Mouse (Mus musculus): Measurements from ENCODE around the gene Dpp6. TPM values are rescaled to one million over a fixed set of nuclear protein-coding genes. Genes with fewer than 3 reads are reported as not detected.
A peak's percentile ranks its signal among the peaks of the same experiment; 100 is the strongest.

Gene Dpp6
- polyA plus RNA-seq, 1 experiment from 2014 or later = 12.7 TPM

DNA sequence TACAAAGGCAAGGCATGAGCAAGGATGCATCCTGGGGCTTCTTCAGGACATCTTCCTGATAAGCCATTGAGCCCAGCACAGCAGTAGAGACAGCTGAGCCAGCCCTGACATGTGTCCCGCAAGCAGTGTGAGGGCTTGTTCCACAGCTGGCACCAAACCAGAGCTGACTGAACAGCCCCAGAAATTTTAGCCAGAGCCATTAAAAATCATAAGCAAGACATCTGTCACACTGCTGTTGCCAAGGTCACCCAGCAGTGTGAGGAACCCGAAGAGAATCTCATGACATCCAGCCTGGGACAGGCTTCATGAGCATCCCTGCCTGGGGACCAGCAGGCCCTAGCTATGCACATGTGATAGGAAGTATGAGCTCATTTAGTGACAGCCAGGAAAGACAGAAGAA is 438.2 kb downstream of the Dpp6 start:
- Histone ChIP-seq H3K36me3 (no peaks in the 10 kb centered on the region), H3K27me3 (ENCODE audit: insufficient read depth, poor library complexity, severe bottlenecking) (no peaks in the 10 kb centered on the region)
- WGBS = 88% methylated on average over 2 of the region's 2 CpGs

DNA sequence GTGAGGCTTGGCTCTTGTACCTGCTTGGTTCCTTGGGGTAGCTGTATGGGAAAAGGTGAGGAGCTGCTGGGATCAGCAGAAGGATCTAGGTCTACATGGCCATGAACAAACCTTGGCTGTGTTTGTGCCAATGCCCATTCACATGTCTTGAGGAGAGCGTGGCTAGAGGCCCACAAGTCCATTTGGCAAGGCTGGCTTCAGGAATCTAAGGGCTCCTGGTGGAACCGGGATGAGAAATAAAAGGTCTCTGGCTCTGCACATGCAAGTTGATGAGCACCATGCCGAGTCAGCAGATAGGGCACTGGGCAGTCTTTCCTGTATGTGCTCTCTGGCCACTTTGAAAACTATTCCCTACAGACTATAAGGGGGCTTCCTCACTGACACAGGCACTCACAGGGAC is 441.6 kb downstream of the Dpp6 start:
- DNase-seq (ENCODE audit: low spot score) = no peak
- WGBS = 79% methylated on average over 3 of the region's 3 CpGs
- H3K4me3 ChIP-seq = no peak overlapping the region

More for the DNA sequence above, 438.2 kb downstream of the Dpp6 start:
- peaks cover 4% of the 10 kb centered on the region for H3K4me1 ChIP-seq (replicated peaks)
- peaks cover 14% of the 10 kb centered on the region; the same call in 1 of the 2 replicates for H3K9me3 ChIP-seq
- no peak overlapping the region for H3K4me3 ChIP-seq
- no peak overlapping the region for H3K27ac ChIP-seq
- no peak for DNase-seq (ENCODE audit: low spot score)

DNA sequence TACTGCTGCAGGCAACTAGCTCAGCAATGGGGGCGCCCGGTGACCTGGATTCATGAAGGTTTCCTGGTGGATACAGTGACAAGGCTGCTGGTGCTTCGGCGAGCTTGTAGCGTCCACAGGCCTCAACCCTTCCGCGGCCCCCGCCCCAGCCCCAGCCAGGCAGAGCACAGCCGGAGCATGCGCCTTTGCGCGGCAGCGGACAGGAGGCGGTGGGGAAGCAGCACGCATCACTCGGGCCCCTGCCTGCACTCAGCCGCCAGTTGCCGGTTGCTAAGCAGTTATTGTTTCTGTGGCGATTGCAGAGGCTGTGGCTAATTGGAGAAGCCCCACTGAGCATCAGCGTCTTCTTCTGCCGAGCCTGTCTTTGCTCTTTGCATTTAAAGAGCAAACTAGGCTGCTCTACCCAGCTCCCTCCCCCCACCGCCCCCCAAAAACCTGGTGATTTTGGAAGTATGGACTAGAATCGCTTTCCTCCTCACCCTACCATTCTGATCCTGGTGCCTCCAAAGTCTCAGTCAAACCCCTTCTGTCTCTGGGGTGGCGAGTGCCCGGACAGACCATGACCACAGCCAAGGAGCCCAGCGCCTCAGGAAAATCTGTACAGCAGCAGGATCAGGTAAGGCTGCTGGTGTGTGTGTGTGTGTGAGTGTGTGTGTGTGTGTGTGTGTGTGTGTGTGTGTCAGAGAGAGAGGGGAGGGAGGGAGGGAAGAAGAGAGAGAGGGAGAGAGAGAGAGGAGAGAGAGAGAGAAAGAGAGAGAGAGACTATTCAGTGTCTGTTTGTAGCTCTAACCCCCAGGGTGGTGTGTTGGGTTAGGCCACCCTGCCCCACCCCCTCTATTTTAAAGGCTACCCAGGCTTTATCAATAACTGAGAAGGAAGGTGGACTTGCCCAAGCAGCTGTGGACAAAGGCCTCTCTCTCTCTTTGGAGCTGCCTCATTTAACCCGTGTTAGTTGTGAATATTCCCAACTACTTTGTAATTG is 445.0 kb downstream of the Dpp6 start:
- peaks cover 22% of the 10 kb centered on the region for H3K4me1 ChIP-seq (replicated peaks)
- peak overlapping the region; percentile 88 for H3K27ac ChIP-seq
- no peaks in the 10 kb centered on the region for H3K36me3 ChIP-seq
- 6% methylated on average over 27 of the region's 27 CpGs for WGBS
- H3K4me3 ChIP-seq = peak overlapping the region; percentile 48
- peak; percentile 83 for DNase-seq (ENCODE audit: low spot score)
- H3K9me3 ChIP-seq = no peaks in the 10 kb centered on the region
- H3K27me3 ChIP-seq (ENCODE audit: insufficient read depth, poor library complexity, severe bottlenecking) = no peaks in the 10 kb centered on the region

More for the DNA sequence above, 441.6 kb downstream of the Dpp6 start:
- no peaks in the 10 kb centered on the region for H3K27me3 ChIP-seq (ENCODE audit: insufficient read depth, poor library complexity, severe bottlenecking)
- H3K4me1 ChIP-seq (replicated peaks) = peaks cover 22% of the 10 kb centered on the region
- no peak overlapping the region for H3K27ac ChIP-seq
- H3K36me3 ChIP-seq = no peaks in the 10 kb centered on the region
- peaks cover 14% of the 10 kb centered on the region; the same call in 1 of the 2 replicates for H3K9me3 ChIP-seq

DNA sequence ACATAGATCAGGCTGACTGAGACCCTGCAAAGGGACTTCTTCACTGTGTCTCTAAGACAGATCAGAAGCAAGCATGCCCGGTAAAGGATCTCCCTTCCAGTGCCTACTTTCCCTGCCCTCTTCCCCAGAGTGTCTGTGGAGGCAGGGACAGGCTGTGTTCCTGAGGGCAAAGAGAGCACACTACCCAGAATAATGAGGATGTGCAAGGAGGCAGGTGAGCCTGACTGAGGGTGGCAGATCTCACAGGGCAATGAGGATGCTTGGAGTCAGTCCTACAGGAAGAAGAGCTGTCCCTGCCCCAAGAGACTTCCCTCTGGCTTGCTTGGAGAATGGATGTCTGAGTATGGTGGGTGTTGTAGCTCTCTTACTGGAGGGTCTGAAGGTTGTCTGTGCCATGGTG is 445.7 kb downstream of the Dpp6 start:
- Histone ChIP-seq H3K9me3 (no peaks in the 10 kb centered on the region), H3K27me3 (ENCODE audit: insufficient read depth, poor library complexity, severe bottlenecking) (no peaks in the 10 kb centered on the region), H3K36me3 (no peaks in the 10 kb centered on the region), H3K27ac (peak overlapping the region; percentile 88), H3K4me3 (peak overlapping the region; percentile 48), H3K4me1 (replicated peaks) (peaks cover 22% of the 10 kb centered on the region)
- 46% methylated on average over 1 of the region's 1 CpGs for WGBS
- DNase-seq (ENCODE audit: low spot score) = no peak

DNA sequence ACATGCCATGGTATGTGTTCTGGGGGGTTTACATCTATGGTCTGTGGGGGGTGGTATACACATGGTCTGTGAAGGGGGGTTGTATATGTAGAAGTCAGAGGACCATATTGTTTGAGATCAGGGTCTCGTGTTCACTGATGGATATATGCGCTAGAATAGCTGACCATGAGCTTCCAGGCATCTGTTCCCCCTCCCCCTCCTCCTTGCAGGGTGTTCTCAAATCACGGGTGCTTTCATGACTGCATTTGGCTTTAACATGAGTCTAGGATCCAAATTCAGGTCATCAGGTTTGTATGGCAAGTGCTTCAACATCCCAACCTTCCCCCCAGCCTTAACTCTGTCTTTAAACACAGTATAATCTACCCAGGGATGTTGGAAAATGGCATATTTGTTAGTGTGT is 448.3 kb downstream of the Dpp6 start:
- no peak overlapping the region for H3K4me3 ChIP-seq
- peaks cover 22% of the 10 kb centered on the region for H3K4me1 ChIP-seq (replicated peaks)
- no peaks in the 10 kb centered on the region for H3K27me3 ChIP-seq (ENCODE audit: insufficient read depth, poor library complexity, severe bottlenecking)
- WGBS = 89% methylated on average over 3 of the region's 3 CpGs
- no peaks in the 10 kb centered on the region for H3K36me3 ChIP-seq
- H3K9me3 ChIP-seq = no peaks in the 10 kb centered on the region
- no peak for DNase-seq (ENCODE audit: low spot score)
- no peak overlapping the region for H3K27ac ChIP-seq

DNA sequence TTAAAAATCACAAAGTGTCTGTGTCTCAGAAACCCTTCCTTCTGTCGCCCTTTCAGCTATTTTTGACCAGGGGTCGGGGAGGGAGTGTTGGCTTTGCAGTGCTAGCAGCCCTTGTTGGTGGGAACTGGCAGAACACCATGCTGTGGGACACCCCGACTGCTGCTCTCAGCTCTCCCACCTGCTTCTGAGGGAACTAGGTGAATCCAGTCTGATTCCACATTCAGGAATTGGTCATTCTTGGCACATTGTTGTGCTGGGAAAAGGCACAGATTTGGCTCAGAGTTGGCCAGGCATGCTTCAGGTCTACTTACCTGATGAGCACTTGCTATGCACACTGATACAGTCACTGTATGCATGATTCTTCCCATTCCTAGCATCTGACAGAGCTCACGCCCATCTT is 454.3 kb downstream of the Dpp6 start:
- WGBS = 78% methylated on average over 4 of the region's 4 CpGs
- Histone ChIP-seq H3K4me1 (replicated peaks) (no peaks in the 10 kb centered on the region; the same call in 1 of the 2 replicates), H3K36me3 (no peaks in the 10 kb centered on the region), H3K27ac (no peak overlapping the region), H3K27me3 (ENCODE audit: insufficient read depth, poor library complexity, severe bottlenecking) (no peaks in the 10 kb centered on the region), H3K9me3 (no peaks in the 10 kb centered on the region), H3K4me3 (no peak overlapping the region)
- DNase-seq (ENCODE audit: low spot score) = no peak

DNA sequence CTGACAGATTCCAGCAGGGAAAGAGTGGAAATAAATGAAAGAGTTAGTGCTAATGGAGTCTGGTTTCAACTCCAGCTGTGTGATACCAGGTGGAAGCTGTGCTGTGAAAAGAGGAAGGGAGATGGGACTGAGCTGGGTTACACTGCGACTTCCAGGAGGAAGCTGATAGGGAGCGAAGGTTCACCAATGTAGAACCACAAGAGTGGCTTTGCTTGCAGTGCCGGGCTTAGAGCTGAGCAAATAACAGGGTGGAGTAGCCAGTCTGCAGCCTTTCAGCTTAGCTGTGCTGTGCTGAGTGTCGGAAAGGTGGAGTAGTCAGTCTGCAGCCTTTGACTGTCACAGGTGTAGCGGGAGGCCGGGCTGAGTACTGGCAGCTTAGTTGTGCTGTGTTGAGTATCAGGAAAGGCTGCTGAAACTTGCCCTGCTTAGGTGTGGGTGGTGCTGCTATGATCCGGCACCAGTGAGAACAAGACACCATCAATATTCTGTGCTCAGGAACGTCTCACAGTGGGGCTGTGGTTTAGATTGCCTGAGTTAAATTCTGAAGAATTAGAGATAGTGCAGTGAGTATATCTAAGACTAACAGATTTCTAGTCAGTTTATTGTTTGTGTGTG is 457.9 kb downstream of the Dpp6 start:
- DNase-seq (ENCODE audit: low spot score) = no peak
- no peak overlapping the region for H3K4me3 ChIP-seq
- H3K27ac ChIP-seq = no peak overlapping the region
- H3K9me3 ChIP-seq = no peaks in the 10 kb centered on the region
- H3K27me3 ChIP-seq (ENCODE audit: insufficient read depth, poor library complexity, severe bottlenecking) = no peaks in the 10 kb centered on the region
- WGBS = 75% methylated on average over 8 of the region's 8 CpGs
- H3K4me1 ChIP-seq (replicated peaks) = no peaks in the 10 kb centered on the region
- no peaks in the 10 kb centered on the region for H3K36me3 ChIP-seq

DNA sequence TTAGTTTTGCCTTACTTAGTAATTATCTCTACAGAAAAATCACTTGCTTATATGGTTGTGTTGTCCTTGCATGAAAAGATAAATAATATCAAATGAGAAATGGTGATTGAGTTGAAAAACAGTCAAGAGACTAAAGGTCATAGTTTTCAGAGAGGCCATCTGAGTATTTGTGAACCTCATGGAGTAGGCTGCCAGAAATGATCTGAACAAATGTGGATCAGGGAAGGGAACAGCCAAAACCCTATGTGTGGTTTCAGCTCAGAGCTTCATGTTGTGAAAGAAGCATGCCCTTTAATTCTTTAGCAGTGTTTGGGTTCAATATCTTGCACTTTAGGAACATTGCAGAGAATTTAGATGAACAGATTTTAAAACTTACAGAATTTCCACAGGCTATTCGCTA is 458.9 kb downstream of the Dpp6 start:
- Histone ChIP-seq H3K4me1 (replicated peaks) (no peaks in the 10 kb centered on the region), H3K27ac (no peak overlapping the region), H3K36me3 (no peaks in the 10 kb centered on the region), H3K9me3 (no peaks in the 10 kb centered on the region), H3K27me3 (ENCODE audit: insufficient read depth, poor library complexity, severe bottlenecking) (no peaks in the 10 kb centered on the region), H3K4me3 (no peak overlapping the region)
- DNase-seq (ENCODE audit: low spot score) = no peak
- 93% methylated on average over 1 of the region's 1 CpGs for WGBS

DNA sequence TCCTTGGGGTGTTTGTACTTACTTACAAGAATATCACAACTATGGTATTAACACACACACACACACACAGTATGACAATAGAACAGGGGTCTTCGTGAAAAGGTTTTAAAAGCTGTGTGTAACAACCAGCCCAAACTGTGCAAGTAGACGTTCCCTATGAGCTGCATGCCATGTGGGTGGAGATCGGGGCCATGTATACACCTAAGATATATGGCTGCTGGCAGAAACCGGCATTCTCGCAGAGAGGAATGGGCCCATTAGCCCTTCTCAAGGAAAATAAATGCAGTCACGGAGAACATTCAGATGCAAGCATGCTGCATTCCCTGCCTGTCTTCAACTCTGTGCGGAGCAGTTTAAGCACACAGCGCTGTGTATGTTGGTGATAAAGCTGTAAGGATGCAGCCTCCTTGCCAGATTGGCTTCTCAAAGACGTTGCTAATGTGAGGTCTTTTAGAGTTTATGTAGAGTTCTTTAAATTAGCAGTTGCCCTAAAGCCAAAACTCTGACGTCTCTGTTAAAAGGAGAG is 461.2 kb downstream of the Dpp6 start:
- no peak overlapping the region for H3K4me3 ChIP-seq
- no peaks in the 10 kb centered on the region for H3K27me3 ChIP-seq (ENCODE audit: insufficient read depth, poor library complexity, severe bottlenecking)
- 85% methylated on average over 10 of the region's 10 CpGs for WGBS
- H3K4me1 ChIP-seq (replicated peaks) = no peaks in the 10 kb centered on the region
- no peaks in the 10 kb centered on the region for H3K36me3 ChIP-seq
- H3K27ac ChIP-seq = no peak overlapping the region
- H3K9me3 ChIP-seq = no peaks in the 10 kb centered on the region
- no peak for DNase-seq (ENCODE audit: low spot score)

DNA sequence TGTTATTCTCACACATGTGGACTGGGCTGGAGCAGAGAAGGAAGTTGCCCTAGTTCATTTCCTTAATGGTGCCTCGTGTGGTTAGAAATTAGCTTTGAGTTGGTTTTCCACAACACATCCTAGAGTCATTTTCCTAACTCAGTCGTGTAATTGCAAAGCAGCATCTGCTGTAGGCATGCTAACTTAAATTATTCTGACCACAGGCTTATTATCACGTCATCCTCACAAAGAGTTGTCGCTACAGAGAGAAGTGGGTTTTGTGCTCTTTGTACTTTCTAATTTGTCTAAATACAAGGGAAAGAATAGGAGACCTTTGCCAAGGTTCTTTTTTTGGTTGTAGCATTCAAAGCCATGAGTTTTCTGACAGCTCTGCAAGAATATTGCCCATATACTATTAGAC is 469.9 kb downstream of the Dpp6 start:
- no peaks in the 10 kb centered on the region for H3K4me1 ChIP-seq (replicated peaks)
- H3K36me3 ChIP-seq = no peaks in the 10 kb centered on the region
- no peaks in the 10 kb centered on the region for H3K9me3 ChIP-seq
- 72% methylated on average over 4 of the region's 4 CpGs for WGBS
- H3K4me3 ChIP-seq = no peak overlapping the region
- H3K27ac ChIP-seq = no peak overlapping the region
- H3K27me3 ChIP-seq (ENCODE audit: insufficient read depth, poor library complexity, severe bottlenecking) = no peaks in the 10 kb centered on the region
- no peak for DNase-seq (ENCODE audit: low spot score)

DNA sequence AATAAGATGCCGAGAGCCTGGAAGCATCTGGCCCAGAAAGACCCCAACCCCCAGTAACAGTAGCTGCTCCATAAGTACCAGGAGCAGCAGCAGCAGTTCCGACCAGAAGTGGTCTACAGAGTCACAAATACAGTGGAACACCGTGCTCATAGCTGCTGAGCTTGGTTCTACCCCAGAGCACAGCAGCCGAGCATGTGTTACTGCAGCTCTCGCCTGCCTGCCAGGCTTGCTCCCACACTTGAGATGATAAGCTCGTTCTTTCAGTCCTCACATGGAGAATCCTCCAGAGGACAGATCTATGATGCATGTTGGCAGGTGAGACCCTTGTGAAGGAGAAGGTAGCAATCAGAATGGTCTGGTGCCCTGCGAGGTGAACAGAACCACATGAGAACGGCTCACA is 474.4 kb downstream of the Dpp6 start:
- Histone ChIP-seq H3K27me3 (ENCODE audit: insufficient read depth, poor library complexity, severe bottlenecking) (no peaks in the 10 kb centered on the region), H3K4me1 (replicated peaks) (no peaks in the 10 kb centered on the region), H3K4me3 (no peak overlapping the region), H3K9me3 (no peaks in the 10 kb centered on the region), H3K36me3 (no peaks in the 10 kb centered on the region), H3K27ac (no peak overlapping the region)
- DNase-seq (ENCODE audit: low spot score) = no peak
- WGBS = 89% methylated on average over 8 of the region's 8 CpGs

DNA sequence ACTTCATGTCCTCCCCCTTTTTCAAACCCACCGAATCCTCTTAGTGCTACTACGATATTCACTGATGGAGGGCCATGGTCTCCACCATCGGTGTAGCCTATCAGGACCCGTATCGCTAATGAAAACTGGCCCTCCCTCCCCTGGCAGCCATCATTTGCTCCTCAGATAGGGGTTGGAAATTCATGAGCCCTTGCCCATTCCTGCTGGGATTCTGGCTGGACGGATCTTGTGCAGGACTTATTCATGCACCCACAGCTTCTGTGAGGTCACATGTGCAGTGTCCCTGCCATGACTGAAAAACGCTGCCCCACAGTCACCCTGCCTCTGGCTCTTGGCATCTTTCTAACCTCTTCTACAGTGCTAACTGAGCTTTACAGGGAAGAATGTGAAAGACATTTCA is 475.2 kb downstream of the Dpp6 start:
- no peaks in the 10 kb centered on the region for H3K36me3 ChIP-seq
- H3K27ac ChIP-seq = no peak overlapping the region
- no peak overlapping the region for H3K4me3 ChIP-seq
- H3K27me3 ChIP-seq (ENCODE audit: insufficient read depth, poor library complexity, severe bottlenecking) = no peaks in the 10 kb centered on the region
- no peaks in the 10 kb centered on the region for H3K9me3 ChIP-seq
- H3K4me1 ChIP-seq (replicated peaks) = no peaks in the 10 kb centered on the region
- 93% methylated on average over 7 of the region's 7 CpGs for WGBS
- no peak for DNase-seq (ENCODE audit: low spot score)

DNA sequence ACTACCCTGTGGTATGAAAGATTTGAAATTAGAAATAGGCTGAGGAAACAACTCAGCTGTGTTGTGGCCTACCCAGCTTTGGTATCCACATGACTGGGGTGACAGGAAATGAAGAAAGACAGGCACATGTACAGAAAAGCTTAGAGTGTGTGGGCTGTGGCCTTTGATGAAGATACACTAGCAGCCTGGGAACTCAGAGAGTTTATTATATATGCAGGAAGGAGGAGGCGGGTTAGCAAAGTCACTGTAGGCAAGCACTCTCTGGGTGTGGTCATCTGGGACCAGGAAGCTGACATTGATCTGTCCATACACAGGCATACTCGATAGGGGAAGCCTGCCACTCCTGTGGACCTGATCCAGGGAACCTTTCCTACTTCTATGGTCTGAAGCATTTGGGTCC is 487.1 kb downstream of the Dpp6 start:
- Histone ChIP-seq H3K36me3 (no peaks in the 10 kb centered on the region), H3K4me1 (replicated peaks) (peaks cover 4% of the 10 kb centered on the region; the same call in 1 of the 2 replicates), H3K9me3 (no peaks in the 10 kb centered on the region), H3K27ac (no peak overlapping the region), H3K4me3 (no peak overlapping the region), H3K27me3 (ENCODE audit: insufficient read depth, poor library complexity, severe bottlenecking) (no peaks in the 10 kb centered on the region)
- 81% methylated on average over 2 of the region's 2 CpGs for WGBS
- no peak for DNase-seq (ENCODE audit: low spot score)

Measured in hindbrain, embryonic 10.5 days (tissue).